Mouse (Mus musculus) neutrophil, adult 5-6 weeks (primary cell): ENCODE data around the gene Gm21292. TPM values are rescaled to one million over a fixed set of nuclear protein-coding genes. Genes with fewer than 3 reads are reported as not detected.
"Not testable (repeated sequence)": the region's sequence is repeated elsewhere in the genome, so short reads cannot be mapped to it uniquely, and the experiment has no call there.

Experiments
- ATAC-seq: fragments of 151-379, 151-347 bp; 2 replicates; pipeline ENCODE4 v1.8.0; 2017; ENCODE audit warnings: mild to moderate bottlenecking, moderate TSS enrichment; ENCODE audit not compliant: insufficient number of reproducible peaks, poor library complexity, low FRiP score, severe bottlenecking; ENCODE audit errors: extremely low read depth
- total RNA-seq: library from RNA; stranded (forward); fragments of 200-1000 nt; gene quantifications from 2 replicates; pipeline ENCODE4 v1.2.3, GENCODE M21; 2017

The Gm21292 gene
- not detected in 2 replicates for total RNA-seq

DNA sequence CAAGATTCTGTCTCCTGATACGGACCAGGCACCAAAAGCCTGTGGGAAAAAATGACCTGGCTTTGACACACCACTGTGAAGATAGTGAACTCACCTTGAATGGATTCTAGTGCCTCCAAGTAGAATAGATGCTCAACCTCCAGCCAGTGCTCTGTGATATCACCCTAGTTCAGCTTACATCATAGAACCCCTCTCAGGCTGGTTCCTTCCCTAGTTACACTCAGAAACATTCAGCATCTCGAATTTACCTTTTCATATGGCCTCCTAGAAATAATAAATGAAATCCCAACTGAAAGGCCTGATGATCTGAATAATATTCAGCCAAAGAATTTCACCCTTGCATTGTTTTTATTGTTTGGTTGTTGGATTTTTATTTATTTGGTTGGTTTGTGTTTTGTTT, at the start of gene Gm21292:
Gene Gm21292 (minus strand): TSS at position 101 of the 400 bp plus-strand sequence.
- ATAC-seq: not testable (repeated sequence)

Other genes with a start within 250 kb of the Gm21292 start
- gene Gm21721, start 68.3 kb upstream of the Gm21292 start, total RNA-seq: not detected in 2 replicates
- not detected in 2 replicates for gene Gm21812, start 213.3 kb upstream of the Gm21292 start, total RNA-seq